Mouse (Mus musculus): ENCODE results near the gene Ssc4d. TPM values are rescaled to one million over a fixed set of nuclear protein-coding genes. Genes with fewer than 3 reads are reported as not detected.

The Ssc4d gene
- polyA plus RNA-seq, 1 experiment from 2014 or later: 1.5 TPM

DNA sequence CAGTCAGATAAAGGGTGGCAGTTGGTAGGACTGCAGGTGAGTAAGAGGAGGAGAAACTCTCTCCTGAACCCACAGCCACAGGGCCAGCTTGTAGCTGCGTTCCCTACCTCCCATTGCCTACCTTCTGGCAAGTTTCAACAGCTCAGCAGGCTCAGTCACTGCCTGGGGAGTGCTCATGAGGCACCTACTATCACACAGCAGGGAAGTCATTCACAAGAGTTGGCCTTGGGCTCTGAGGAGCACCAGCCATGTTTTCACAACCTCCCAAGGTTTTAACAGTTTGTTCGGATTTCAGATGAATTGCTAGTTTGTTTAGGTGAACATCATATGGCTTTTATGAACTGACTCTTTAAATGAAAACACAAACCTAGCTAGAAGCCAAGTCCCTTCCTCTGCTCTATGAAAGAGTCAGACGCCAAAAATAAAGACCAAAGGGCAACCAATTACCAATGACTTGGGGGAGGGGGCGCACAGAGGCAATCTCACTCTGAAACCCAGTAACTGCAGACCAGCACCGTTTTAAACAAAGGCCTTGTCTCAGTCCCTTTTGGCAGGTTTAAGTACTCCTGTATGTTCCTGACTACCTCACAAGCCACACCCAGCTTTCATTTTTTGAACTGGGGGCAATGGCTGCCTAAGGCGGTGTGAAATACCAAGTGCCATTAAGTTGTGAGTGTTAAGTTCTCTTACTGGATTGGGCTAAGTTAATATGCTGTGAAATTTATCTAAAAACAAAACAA, 44.5 kb downstream of the Ssc4d start:
- DNase-seq (ENCODE audit: low spot score): no peak
- WGBS: 81% methylated on average over 6 of the region's 6 CpGs

GRCm38 (mm10) chr5:135923901-135924300, 50.4 kb downstream of the Ssc4d start:
- WGBS: 96% methylated on average over 7 of the region's 7 CpGs
- H3K4me3 ChIP-seq (ENCODE audit: low read depth, low read length): no peak overlapping the region
- H3K9ac ChIP-seq (ENCODE audit: low read length): no peak overlapping the region
- H3K4me2 ChIP-seq (ENCODE audit: low read depth, low read length, severe bottlenecking): no peak overlapping the region
- H3K36me3 ChIP-seq (ENCODE audit: control insufficient read depth, insufficient read depth, low read length): peaks cover 15% of the 10 kb centered on the region; the same call in 1 of the 2 replicates
- H3K9me3 ChIP-seq (ENCODE audit: control insufficient read depth, low read length): no peaks in the 10 kb centered on the region
- H3K27me3 ChIP-seq (ENCODE audit: control insufficient read depth, insufficient read depth, low read length): no peaks in the 10 kb centered on the region
- ATAC-seq (replicated peaks; ENCODE audit: low FRiP score): no peak
- no peak overlapping the region for H3K27ac ChIP-seq (ENCODE audit: low read depth, low read length)
- DNase-seq (ENCODE audit: low spot score): no peak
- peaks cover 2% of the 10 kb centered on the region; the same call in 1 of the 2 replicates for H3K4me1 ChIP-seq (replicated peaks; ENCODE audit: control insufficient read depth, insufficient read depth, low read length)

More for the DNA sequence above, 44.5 kb downstream of the Ssc4d start:
- Histone ChIP-seq H3K9me3 (ENCODE audit: control insufficient read depth, low read length) (no peaks in the 10 kb centered on the region), H3K27ac (ENCODE audit: low read depth, low read length) (no peak overlapping the region), H3K36me3 (ENCODE audit: control insufficient read depth, insufficient read depth, low read length) (peaks cover 2% of the 10 kb centered on the region; the same call in 1 of the 2 replicates), H3K4me3 (ENCODE audit: low read depth, low read length) (no peak overlapping the region), H3K4me2 (ENCODE audit: low read depth, low read length, severe bottlenecking) (no peak overlapping the region), H3K27me3 (ENCODE audit: control insufficient read depth, insufficient read depth, low read length) (no peaks in the 10 kb centered on the region), H3K9ac (ENCODE audit: low read length) (no peak overlapping the region), H3K4me1 (replicated peaks; ENCODE audit: control insufficient read depth, insufficient read depth, low read length) (peaks cover 3% of the 10 kb centered on the region; the same call in 1 of the 2 replicates)
- no peak for ATAC-seq (replicated peaks; ENCODE audit: low FRiP score)

DNA sequence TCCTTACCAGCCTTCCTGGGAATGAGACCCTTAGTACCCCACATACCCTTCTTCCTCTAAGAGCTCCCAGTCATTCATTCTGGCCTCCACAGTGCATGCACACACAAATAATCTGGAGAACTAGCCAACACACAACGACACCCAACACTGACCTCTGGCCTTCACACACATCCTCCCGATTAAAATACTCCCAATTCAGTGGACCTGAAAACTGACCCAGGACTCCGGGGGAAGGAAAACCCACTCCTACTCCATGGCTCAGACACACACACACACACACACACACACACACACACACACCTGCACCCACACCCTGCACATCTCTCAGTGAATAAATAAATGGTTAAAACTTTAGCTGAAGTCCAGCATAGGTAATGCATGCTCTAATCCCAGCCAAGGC, 54.4 kb downstream of the Ssc4d start:
- Histone ChIP-seq H3K4me1 (replicated peaks; ENCODE audit: control insufficient read depth, insufficient read depth, low read length) (no peaks in the 10 kb centered on the region), H3K9me3 (ENCODE audit: control insufficient read depth, low read length) (no peaks in the 10 kb centered on the region), H3K4me3 (ENCODE audit: low read depth, low read length) (no peak overlapping the region), H3K9ac (ENCODE audit: low read length) (no peak overlapping the region), H3K27ac (ENCODE audit: low read depth, low read length) (no peak overlapping the region), H3K4me2 (ENCODE audit: low read depth, low read length, severe bottlenecking) (no peak overlapping the region), H3K36me3 (ENCODE audit: control insufficient read depth, insufficient read depth, low read length) (peaks cover 23% of the 10 kb centered on the region), H3K27me3 (ENCODE audit: control insufficient read depth, insufficient read depth, low read length) (no peaks in the 10 kb centered on the region)
- WGBS: 91% methylated on average over 3 of the region's 3 CpGs
- no peak for DNase-seq (ENCODE audit: low spot score)
- no peak for ATAC-seq (replicated peaks; ENCODE audit: low FRiP score)

DNA sequence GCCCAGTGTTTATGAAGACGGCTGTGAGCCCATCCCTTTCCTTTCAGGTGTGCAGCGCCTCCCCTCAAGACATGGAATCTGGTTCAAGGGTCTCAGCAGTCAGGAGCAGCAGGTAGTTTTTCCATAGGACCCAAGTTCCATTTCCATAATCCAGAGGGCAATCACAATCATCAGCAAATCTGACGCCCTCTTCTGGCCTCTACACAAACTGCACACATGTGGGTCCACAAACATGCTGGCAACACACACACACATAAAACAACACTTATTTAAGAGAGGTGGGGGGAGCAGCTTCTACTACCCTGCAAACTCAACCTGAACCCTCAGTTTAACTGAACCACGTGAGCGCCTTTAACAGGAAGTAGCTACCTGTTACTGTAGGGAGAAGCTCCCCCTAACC, 55.7 kb downstream of the Ssc4d start:
- H3K36me3 ChIP-seq (ENCODE audit: control insufficient read depth, insufficient read depth, low read length): peaks cover 25% of the 10 kb centered on the region
- no peak for DNase-seq (ENCODE audit: low spot score)

DNA sequence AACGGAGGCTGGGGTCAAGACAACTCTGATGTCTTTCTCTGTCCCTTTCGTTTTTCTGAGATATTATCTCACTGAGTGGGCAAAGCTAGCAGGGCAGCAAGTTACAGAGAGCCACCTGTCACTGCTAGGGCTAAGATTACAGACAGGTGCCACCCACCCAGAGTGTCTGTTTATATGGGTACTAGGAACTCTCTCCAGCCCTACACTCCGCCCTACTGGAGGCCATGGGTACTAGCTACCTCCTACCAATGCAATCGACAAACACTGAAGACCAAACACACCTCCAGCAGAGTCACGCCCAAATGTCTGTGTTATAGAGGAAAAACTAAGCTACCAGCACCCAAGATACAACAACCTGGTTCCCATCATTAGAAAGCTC, 56.3 kb downstream of the Ssc4d start:
- Histone ChIP-seq H3K9ac (ENCODE audit: low read length) (no peak overlapping the region), H3K36me3 (ENCODE audit: control insufficient read depth, insufficient read depth, low read length) (peaks cover 25% of the 10 kb centered on the region), H3K4me2 (ENCODE audit: low read depth, low read length, severe bottlenecking) (no peak overlapping the region), H3K4me1 (replicated peaks; ENCODE audit: control insufficient read depth, insufficient read depth, low read length) (no peaks in the 10 kb centered on the region), H3K4me3 (ENCODE audit: low read depth, low read length) (no peak overlapping the region), H3K27ac (ENCODE audit: low read depth, low read length) (no peak overlapping the region), H3K27me3 (ENCODE audit: control insufficient read depth, insufficient read depth, low read length) (no peaks in the 10 kb centered on the region), H3K9me3 (ENCODE audit: control insufficient read depth, low read length) (no peaks in the 10 kb centered on the region)
- 95% methylated on average over 5 of the region's 5 CpGs for WGBS
- no peak for DNase-seq (ENCODE audit: low spot score)
- no peak for ATAC-seq (replicated peaks; ENCODE audit: low FRiP score)

More for the DNA sequence above, 55.7 kb downstream of the Ssc4d start:
- no peaks in the 10 kb centered on the region for H3K27me3 ChIP-seq (ENCODE audit: control insufficient read depth, insufficient read depth, low read length)
- H3K4me3 ChIP-seq (ENCODE audit: low read depth, low read length): no peak overlapping the region
- H3K9ac ChIP-seq (ENCODE audit: low read length): no peak overlapping the region
- ATAC-seq (replicated peaks; ENCODE audit: low FRiP score): no peak
- H3K9me3 ChIP-seq (ENCODE audit: control insufficient read depth, low read length): no peaks in the 10 kb centered on the region
- WGBS: 93% methylated on average over 5 of the region's 5 CpGs
- H3K27ac ChIP-seq (ENCODE audit: low read depth, low read length): no peak overlapping the region
- H3K4me1 ChIP-seq (replicated peaks; ENCODE audit: control insufficient read depth, insufficient read depth, low read length): no peaks in the 10 kb centered on the region
- H3K4me2 ChIP-seq (ENCODE audit: low read depth, low read length, severe bottlenecking): no peak overlapping the region

GRCm38 (mm10) chr5:135917327-135918058, 56.8 kb downstream of the Ssc4d start:
- no peaks in the 10 kb centered on the region for H3K4me1 ChIP-seq (replicated peaks; ENCODE audit: control insufficient read depth, insufficient read depth, low read length)
- H3K27me3 ChIP-seq (ENCODE audit: control insufficient read depth, insufficient read depth, low read length): no peaks in the 10 kb centered on the region
- peaks cover 25% of the 10 kb centered on the region for H3K36me3 ChIP-seq (ENCODE audit: control insufficient read depth, insufficient read depth, low read length)
- H3K4me2 ChIP-seq (ENCODE audit: low read depth, low read length, severe bottlenecking): no peak overlapping the region
- no peak overlapping the region for H3K4me3 ChIP-seq (ENCODE audit: low read depth, low read length)
- 94% methylated on average over 8 of the region's 8 CpGs for WGBS
- H3K9ac ChIP-seq (ENCODE audit: low read length): no peak overlapping the region
- H3K27ac ChIP-seq (ENCODE audit: low read depth, low read length): no peak overlapping the region
- no peaks in the 10 kb centered on the region for H3K9me3 ChIP-seq (ENCODE audit: control insufficient read depth, low read length)
- ATAC-seq (replicated peaks; ENCODE audit: low FRiP score) (no peak), DNase-seq (ENCODE audit: low spot score) (no peak)

DNA sequence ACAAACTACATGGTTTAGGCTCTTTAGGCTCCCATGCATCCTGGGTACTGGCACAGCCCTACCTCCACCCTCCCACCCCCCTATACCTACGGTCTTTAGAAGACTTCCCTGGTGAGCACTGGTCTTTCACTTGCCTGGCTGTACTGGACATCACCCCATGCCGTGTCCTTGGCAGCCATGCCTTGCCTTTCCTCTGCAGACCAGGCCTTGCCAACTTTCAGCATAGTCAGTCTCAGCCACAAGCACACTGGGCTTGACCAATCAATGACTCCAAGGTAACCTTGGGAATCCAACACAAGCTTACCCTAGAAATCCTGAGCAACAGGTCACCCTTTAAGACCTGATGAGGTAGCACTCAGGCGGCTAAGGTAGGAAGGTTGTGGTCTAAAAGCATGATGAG, 57.7 kb downstream of the Ssc4d start:
- 93% methylated on average over 3 of the region's 3 CpGs for WGBS
- ATAC-seq (replicated peaks; ENCODE audit: low FRiP score): no peak

DNA sequence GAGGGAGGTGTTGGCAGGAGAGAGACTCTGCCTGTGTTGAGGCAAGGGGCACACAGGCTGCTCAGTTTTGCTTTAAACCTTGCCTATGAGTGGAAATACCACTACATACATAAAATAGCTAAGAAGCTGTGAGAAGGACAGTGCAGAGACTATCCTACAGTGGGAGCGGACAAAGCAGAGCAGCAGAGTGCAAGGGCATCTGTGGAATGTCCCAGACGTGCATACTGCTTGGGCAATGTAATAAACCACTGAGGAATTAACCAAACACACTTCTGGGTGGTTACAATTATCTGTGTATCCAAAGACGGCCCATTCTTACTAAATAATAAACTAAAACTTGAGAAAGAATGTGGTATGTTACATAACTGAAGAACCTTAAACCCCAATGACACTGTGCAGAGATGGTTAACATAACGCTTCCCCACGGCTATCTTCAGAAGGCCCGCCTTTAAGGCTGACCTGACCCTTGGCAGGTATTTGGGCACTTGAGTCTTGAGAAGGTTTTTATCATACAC, 58.2 kb downstream of the Ssc4d start:
- Histone ChIP-seq H3K9ac (ENCODE audit: low read length) (no peak overlapping the region), H3K27me3 (ENCODE audit: control insufficient read depth, insufficient read depth, low read length) (no peaks in the 10 kb centered on the region), H3K4me1 (replicated peaks; ENCODE audit: control insufficient read depth, insufficient read depth, low read length) (no peaks in the 10 kb centered on the region), H3K27ac (ENCODE audit: low read depth, low read length) (no peak overlapping the region), H3K4me3 (ENCODE audit: low read depth, low read length) (no peak overlapping the region), H3K9me3 (ENCODE audit: control insufficient read depth, low read length) (no peaks in the 10 kb centered on the region), H3K36me3 (ENCODE audit: control insufficient read depth, insufficient read depth, low read length) (peaks cover 14% of the 10 kb centered on the region), H3K4me2 (ENCODE audit: low read depth, low read length, severe bottlenecking) (no peak overlapping the region)
- DNase-seq (ENCODE audit: low spot score): no peak
- 94% methylated on average over 6 of the region's 6 CpGs for WGBS
- no peak for ATAC-seq (replicated peaks; ENCODE audit: low FRiP score)

More for the DNA sequence above, 57.7 kb downstream of the Ssc4d start:
- DNase-seq (ENCODE audit: low spot score): no peak
- Histone ChIP-seq H3K4me1 (replicated peaks; ENCODE audit: control insufficient read depth, insufficient read depth, low read length) (no peaks in the 10 kb centered on the region), H3K4me3 (ENCODE audit: low read depth, low read length) (no peak overlapping the region), H3K9ac (ENCODE audit: low read length) (no peak overlapping the region), H3K27ac (ENCODE audit: low read depth, low read length) (no peak overlapping the region), H3K27me3 (ENCODE audit: control insufficient read depth, insufficient read depth, low read length) (no peaks in the 10 kb centered on the region), H3K4me2 (ENCODE audit: low read depth, low read length, severe bottlenecking) (no peak overlapping the region), H3K9me3 (ENCODE audit: control insufficient read depth, low read length) (no peaks in the 10 kb centered on the region), H3K36me3 (ENCODE audit: control insufficient read depth, insufficient read depth, low read length) (peaks cover 17% of the 10 kb centered on the region)

Measured in forebrain, embryonic 11.5 days (tissue).